Mouse (Mus musculus) gastrocnemius, postnatal 36 days (tissue): Measurements from ENCODE around the gene Cadps. TPM values are rescaled to one million over a fixed set of nuclear protein-coding genes. Genes with fewer than 3 reads are reported as not detected.

ENCODE experiments used
- DNase-seq, 2 experiments: peaks; one replicate each; pipeline ENCODE4 v3.0.0; 2022
- intact Hi-C: fragments of 180-260 bp; cut with DNase I; formaldehyde crosslinking; loops from one replicate; pipeline ENCODE4 v1.15.1; 2025
- total RNA-seq, 2 experiments: library from RNA; stranded (reverse); gene quantifications; 2 replicates each; pipeline ENCODE4 v1.2.3; 2021

Cadps gene
- total RNA-seq, 2 experiments from 2014 or later, result not detected

- intact Hi-C loops, result no loop called here
- no peak for DNase-seq
Observed at GRCm38 (mm10) chr14:12751821-12752220, 71.1 kb downstream of the Cadps start.

DNA sequence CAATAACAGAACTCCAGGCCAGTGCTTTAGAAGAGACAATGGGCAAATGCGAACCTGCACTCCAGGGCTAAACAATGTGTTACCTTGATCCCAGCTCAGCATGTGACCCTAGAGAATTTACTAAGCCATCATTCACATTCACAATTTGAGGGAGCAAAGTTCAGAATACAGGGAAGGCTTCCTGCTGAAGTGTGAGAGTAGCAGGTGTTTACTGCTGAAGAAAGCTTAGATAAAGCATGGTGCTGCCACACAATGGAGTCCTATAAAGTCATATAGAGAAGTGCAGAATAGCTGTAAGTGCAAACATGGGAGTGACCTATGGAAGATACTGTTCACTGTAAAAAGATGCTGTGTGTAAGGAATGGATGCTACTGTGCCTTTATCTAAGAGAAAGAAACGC is 91.9 kb downstream of the Cadps start:
- no peak for DNase-seq
- intact Hi-C loops, result no loop called here

DNA sequence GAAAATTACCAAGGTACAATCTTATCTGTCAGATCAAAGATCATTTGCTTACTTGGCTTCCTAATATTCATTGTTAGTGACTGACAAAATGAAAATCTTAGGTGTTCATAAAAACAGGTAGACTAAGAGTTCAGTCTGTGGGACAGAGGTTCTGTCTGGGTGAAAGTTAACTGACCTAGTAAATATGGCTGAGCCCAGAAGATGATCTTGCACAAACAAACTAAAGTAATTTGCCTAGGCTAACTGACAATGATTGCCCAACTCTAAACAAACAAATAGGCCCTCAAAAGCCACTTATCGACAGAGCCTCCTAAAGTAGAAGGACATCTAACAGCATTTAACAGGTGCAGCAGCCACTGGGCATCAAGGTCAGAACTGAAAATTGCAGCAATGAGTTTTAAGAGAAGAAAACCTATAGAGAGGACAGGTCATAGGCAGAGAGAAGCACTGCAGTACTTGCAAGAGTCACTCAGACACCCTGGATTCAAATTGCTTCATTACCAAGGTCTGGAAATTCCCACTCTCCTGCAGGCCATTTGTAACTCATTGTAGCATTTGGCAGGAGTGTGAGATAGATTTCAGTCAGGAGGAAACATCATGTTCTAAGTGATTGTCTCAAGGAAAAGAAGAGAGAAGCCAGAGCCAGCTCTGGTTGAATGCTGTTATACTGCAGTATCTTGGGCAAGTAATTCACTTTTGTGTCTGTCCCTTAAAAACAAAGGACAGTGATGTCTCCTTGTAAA is 100.3 kb downstream of the Cadps start:
- intact Hi-C loops, result no loop called here
- DNase-seq, result no peak

GRCm38 (mm10) chr14:12718766-12719165 is 104.1 kb downstream of the Cadps start:
- intact Hi-C loops, result no loop called here
- DNase-seq, result no peak

DNA sequence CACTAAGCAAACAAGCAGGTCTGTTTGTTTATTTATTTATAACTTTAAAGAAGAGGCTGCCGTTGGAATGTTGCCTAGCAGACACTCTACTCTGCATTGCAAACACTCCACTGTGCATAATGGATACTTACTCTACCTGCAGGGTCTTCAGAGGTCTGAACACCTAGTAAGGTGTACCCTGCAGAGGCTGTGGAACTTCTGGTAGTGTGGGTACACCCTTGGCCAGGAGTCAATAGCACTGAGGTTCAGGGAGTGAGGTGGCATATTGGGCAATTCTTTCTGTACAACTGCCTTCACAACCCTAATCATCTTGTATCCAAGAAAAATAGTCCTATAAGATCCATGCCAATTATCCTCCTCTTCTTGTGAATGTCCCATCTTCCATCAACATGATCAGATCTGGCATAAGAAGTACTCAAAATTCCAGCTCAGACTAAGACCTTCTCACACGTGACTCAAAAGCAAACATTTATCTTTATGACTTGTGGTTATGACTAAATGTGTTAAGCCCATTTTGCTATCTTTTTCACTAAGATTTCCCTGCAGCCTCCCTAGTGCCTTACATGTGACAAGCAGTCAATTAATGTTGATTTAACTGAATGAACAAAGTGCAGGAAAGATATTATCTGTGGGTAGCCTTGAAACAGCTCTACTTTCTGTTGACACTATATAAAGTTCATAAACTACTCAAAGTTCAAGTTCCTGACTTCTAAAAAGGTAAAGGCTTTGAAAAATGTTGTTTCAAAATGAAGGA is 106.8 kb downstream of the Cadps start:
- intact Hi-C loops, result no loop called here
- DNase-seq, result no peak

DNA sequence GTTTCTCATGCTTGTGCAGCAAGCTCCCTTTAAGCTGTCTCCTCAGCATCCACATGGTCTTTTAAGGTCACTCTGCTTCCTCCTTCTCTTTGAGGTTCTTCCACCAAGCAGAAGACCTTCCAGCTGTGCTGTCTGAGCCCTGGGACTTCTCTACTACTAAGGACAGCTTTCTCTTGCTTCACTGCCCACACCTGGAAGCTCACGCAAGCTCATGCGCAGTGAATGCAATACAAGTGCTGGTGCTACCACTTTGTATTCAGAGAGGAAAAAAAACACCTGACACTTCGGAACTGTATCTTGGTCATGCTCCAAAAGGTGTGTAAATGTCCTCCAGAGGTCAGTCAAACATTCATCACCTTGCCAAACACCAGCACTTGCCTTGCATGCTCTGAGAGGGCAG is 115.5 kb downstream of the Cadps start:
- intact Hi-C loops, result no loop called here
- no peak for DNase-seq

DNA sequence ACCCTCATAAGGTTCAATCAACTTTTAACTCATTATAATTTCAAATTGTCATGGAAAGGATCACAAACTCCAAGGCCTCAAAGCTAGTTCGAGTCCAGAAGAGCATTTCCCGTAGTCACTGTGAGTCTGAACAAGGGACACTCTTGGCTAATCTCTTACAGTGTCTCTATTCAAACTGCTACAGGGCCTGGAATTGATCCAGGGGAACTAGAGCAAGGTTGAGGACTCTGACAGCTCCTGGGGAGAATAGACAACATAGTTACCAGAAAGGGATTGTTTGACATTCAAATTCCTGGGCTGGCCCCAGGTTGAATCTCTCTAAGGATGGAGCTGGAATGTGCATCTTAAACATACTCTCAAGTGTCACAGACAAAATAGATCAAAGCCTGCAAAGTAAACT is 118.4 kb downstream of the Cadps start:
- no peak for DNase-seq
- intact Hi-C loops, result no loop called here

GRCm38 (mm10) chr14:12690201-12690600 is 132.7 kb downstream of the Cadps start:
- DNase-seq, result no peak
- intact Hi-C loops, result no loop called here

- DNase-seq, result no peak
- intact Hi-C loops, result no loop called here
Observed at GRCm38 (mm10) chr14:12685015-12685414, 137.9 kb downstream of the Cadps start.

GRCm38 (mm10) chr14:12680819-12681638 is 141.8 kb downstream of the Cadps start:
- intact Hi-C loops, result no loop called here
- no peak for DNase-seq

- DNase-seq, result no peak
- intact Hi-C loops, result no loop called here
Observed at GRCm38 (mm10) chr14:12661430-12661829, 161.4 kb downstream of the Cadps start.

- intact Hi-C loops, result no loop called here
- no peak for DNase-seq
Observed at GRCm38 (mm10) chr14:12657351-12657750, 165.5 kb downstream of the Cadps start.

DNA sequence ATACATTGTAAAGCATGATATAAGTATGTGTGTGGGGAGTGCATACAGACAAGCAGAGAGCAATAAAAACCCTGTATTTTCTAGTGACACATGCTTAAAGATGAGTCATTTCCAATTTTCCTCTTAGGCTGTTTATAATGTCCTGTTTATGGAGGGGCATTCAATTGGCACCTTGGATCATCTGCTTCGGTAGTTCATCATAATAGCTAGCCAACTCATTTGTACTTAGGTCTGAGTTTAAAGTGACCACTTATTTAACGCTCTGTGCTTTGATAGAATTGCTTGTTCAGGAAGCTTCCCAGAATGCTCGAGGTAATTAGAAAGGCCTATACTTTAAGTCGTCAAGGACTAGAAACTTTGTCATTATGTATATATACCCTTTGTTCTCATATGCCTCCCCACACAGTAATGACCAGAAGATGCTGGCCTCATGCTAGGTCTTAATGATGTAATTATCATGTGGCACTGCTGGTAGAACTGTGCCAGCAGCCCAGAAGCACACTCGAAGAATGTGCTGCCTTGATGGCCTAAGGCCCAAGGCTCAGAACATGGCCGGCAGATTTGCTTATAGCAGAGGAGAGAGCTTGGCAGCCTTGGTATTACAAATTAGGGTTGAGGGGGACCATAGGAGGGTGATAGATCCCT is 179.9 kb downstream of the Cadps start:
- intact Hi-C loops, result no loop called here
- DNase-seq, result no peak

- intact Hi-C loops, result no loop called here
- DNase-seq, result no peak
Observed at GRCm38 (mm10) chr14:12638762-12639161, 184.1 kb downstream of the Cadps start.

DNA sequence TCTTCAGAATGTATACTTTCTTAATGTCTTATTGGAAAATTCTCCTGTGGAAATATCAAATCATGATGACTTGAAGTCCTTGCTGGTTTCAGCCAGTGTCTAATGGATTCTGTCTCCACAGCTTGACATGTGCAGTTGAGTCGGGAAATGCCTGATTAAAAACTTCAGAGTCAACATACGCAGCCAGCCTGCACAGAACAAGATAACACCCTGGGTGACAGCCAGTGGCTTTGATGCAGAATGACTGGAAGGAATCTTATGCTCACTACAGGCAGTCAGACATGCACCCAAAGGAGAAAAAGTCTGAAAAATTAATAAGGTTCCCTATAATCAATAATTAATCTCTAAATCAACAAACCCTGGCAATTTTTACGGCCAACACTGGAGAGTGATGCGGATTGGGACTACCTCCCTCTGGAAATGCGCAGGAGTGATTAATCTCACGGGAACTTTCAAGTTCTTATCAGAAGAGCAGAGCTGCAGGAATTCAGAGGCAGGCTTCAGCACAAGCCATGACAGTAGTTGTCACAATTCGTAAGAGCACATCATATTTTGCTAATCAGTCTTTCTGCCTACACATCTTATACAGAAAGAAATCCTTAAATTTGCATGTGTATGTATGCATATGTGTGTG is 185.6 kb downstream of the Cadps start:
- DNase-seq, result no peak
- intact Hi-C loops, result no loop called here

DNA sequence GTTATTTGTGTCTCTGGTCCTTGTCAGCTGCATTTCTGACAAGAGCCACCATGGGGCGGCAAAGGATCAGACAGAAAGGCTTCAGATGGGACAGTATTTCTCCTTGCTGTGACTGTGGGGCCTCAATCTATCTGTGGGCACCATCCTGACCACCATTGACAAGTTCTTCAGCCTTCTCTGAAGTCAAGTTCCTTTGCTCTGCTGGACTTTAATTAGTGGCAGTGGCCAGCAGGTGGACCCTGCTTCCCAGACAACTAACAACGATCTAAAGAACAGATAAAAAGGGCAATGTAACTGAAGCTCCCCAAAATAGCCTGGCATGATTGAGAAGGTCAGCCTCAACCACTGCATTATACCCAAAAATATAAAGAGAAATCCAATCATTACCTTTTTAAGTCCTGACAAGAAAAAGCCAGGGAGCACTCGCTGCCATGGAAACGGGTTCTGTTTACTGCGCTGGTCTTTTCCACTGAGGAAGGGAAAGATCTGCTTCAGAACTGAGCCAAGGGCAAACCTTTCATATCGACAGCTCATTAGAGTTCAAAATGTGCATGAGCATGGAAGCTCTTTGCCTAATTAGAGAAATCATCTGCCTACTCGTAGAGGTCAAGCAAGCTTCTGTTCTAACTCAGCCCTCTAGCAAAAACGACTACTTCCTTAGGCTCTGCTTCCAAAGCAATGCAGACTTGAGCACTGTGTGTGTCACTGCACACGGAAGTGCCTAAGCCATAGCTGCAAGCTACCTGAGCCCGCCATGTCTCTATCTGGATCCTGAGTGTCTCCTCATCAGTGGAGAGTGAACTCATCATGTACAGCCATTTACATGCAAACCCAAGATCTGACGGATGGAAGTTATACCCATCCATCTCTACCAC is 198.4 kb downstream of the Cadps start:
- DNase-seq, result no peak
- intact Hi-C loops, result no loop called here

GRCm38 (mm10) chr14:12607025-12607424 is 215.9 kb downstream of the Cadps start:
- intact Hi-C loops, result no loop called here
- DNase-seq, result no peak

GRCm38 (mm10) chr14:12606202-12606601 is 216.7 kb downstream of the Cadps start:
- DNase-seq, result no peak
- intact Hi-C loops, result no loop called here

DNA sequence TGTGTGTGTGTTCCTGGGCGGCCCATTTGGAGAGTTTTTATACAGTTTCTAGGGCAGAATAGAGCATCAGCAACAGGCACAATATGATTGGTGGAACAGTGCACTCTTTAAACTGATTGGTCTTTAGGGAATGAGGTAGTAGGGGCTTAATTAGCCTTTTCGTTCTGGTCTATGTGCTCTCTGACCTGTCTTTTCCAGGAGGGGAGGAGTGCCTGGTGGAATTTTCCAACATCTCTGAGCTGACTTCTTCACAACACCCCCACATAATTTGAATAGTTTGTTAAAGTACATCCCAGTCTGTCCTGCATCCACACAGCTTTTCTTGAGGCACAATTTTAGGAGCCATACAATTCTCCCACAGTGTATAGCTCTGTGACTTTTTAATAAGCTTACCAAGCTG is 220.8 kb downstream of the Cadps start:
- no peak for DNase-seq
- intact Hi-C loops, result no loop called here
